Mouse (Mus musculus) natural killer cell, adult 2 months (primary cell): ENCODE measurements around the gene Olfr1297.

ENCODE experiments used
- DNase-seq, 2 experiments: peaks; one replicate each; pipeline ENCODE4 v3.0.0; 2022; ENCODE audit warnings: low spot score in 2 of 2

Gene Olfr1297

DNA sequence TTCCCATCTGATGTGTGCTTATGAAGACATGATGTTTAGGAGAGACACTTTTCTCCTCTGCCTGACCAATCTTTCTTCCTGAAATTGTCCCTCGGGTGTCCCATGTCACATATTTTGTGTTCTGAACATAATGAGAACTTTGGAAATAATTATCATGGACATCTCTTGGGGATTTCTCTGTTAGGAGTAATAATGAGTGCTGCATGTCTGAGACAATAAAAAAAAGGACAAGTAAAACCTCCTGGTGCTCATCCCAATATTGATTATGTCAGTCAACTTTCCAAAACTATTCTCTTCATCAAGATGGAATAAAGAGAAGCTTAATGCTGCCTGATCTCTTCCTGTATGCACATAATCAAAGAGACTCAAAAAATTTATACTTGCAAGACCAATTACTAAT is at the start of gene Olfr1297:
Olfr1297 (minus strand) TSS at position 101 of the 400 bp plus-strand sequence.
- no peak for DNase-seq

DNA sequence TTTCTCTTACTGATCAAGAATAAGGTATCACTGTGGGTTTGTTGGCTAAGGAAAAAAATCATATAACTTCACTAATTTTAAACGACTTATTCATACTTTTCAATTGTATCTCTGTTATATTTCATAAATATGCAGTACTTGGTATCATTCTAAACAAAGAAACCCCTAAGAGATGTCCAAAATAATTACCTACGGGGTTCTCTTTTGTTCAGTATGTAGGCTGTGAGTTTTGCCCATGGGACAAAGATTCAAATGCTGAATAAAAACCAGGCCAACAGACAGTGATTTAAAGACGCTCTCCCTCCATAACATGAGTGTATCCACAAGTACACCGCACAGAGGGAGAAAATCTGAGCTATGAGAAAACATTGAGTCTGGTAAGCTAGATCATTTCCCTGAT is 34.8 kb upstream of the Olfr1297 start, which contains the start of gene Olfr1299:
Olfr1299 (plus strand) TSS at position 301 of the 400 bp plus-strand sequence.
- no peak for DNase-seq

GRCm38 (mm10) chr2:111649101-111649500 is 22.8 kb upstream of the Olfr1297 start, which contains the start of gene Olfr1298:
Gene Olfr1298, minus strand, starts transcription at chr2:111649201.
- no peak for DNase-seq

DNA sequence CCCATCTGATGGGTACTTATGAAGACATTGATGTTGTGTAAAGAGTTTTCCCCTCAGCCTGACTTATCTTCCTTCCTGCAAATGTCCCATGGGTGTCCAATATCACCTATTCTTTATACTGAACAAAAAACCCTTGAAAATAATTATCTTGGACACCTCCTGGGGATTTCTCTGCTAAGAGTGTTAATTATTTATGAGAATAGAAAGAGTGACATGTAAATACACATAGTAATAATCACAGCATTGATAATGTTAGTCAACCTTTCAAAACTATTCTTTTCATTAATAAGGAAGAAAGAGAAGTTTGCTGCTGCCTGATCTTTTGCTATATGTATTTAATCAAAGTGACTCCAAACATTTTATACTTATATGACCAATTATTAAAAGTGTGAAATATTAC is 56.7 kb downstream of the Olfr1297 start, which contains the start of gene Olfr1295:
Olfr1295 (minus strand) TSS at position 101 of the 400 bp plus-strand sequence.
- DNase-seq: no peak
